Mouse (Mus musculus) right cerebral cortex, postnatal 10 days (tissue): ENCODE data around the gene Rasal1.

ENCODE experiments used
- DNase-seq, 2 experiments: peaks; one replicate each; pipeline ENCODE4 v3.0.0; 2021; ENCODE audit warnings: low spot score in 2 of 2

Gene Rasal1

GRCm38 (mm10) chr5:120648569-120649373 lies at the start of gene Rasal1:
TSS of gene Rasal1 (plus strand) at chr5:120648812.
- peak; percentile 92 to 93 for DNase-seq

- DNase-seq = no peak
These were observed 49.0 kb upstream of the Rasal1 start for GRCm38 (mm10) chr5:120599625-120600024.

GRCm38 (mm10) chr5:120600946-120601668 lies 47.5 kb upstream of the Rasal1 start:
- peak in 1 of 2 experiments; percentile 41 for DNase-seq

DNA sequence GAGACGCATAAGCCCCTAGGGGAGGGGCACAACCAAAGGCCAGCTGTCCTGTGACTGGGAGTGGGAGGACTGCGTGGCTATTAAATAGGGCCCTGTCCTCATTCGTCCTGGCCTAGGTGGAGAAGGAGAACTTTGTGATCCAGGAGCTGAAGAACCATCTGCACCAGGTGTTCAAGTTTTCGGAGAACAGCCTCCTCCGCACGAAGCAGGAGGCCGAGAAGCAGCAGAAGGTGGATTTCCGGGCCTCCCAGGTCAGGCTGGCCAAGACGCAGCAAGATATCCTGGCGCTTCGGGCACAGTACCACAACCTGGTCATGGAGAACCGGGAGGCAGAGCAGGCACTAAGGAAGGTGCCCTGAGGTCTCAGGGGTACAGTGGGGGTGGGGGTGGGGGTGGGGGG lies 46.4 kb upstream of the Rasal1 start:
- no peak for DNase-seq

GRCm38 (mm10) chr5:120603515-120603914 lies 45.1 kb upstream of the Rasal1 start:
- DNase-seq = no peak

GRCm38 (mm10) chr5:120604839-120605238 lies 43.8 kb upstream of the Rasal1 start:
- peak; percentile 88 to 92 for DNase-seq

- DNase-seq = no peak
These were observed 43.4 kb upstream of the Rasal1 start for GRCm38 (mm10) chr5:120605241-120605661.

DNA sequence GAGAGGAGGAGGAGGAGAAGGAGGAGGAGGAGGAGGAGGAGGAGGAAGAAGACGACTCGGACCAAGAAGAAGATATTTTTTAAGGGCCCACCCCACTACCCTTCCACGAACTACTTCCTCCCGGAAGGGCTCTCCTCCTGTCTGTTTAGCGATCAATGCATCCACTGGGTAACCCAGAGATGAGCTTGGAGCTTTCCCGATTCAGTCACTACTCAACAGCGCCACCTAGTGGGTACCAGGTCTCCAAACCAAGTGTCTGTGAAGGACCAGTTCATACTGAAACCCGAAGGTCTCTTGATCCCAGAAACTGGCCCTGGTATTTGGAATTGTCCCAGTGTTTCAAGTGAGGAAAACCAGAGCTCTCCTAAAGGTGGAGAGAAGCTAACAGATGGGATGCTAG lies 42.9 kb upstream of the Rasal1 start:
- DNase-seq = peak; percentile 92 to 96

- DNase-seq = no peak
These were observed 41.9 kb upstream of the Rasal1 start for GRCm38 (mm10) chr5:120606590-120607200.

- no peak for DNase-seq
These were observed 41.3 kb upstream of the Rasal1 start for GRCm38 (mm10) chr5:120607335-120607734.

- peak in 1 of 2 experiments; percentile 58 for DNase-seq
These were observed 39.3 kb upstream of the Rasal1 start for GRCm38 (mm10) chr5:120609246-120609775.

GRCm38 (mm10) chr5:120610906-120611305 lies 37.7 kb upstream of the Rasal1 start:
- peak in 1 of 2 experiments; percentile 65 for DNase-seq

DNA sequence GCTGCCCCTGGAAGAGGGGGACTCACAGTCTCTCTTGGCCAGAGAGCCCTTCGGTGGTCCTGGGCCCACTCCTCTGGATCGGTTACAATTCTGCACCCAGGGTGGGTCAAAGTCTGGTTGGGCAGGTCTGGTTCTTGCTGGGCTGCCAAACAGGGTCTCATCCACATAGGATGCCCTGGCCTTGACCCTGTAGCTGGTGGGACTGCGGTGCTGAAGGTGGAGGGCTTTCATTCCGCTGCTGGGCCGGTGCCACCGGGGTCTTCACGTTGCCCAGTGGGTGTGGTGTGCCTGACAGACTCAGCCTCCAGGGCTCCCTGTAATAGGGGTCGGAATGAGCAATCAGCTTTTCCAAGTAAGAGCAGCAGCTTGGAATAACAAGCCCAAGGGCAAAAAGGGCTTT lies 37.2 kb upstream of the Rasal1 start:
- DNase-seq = peak in 1 of 2 experiments; percentile 62

DNA sequence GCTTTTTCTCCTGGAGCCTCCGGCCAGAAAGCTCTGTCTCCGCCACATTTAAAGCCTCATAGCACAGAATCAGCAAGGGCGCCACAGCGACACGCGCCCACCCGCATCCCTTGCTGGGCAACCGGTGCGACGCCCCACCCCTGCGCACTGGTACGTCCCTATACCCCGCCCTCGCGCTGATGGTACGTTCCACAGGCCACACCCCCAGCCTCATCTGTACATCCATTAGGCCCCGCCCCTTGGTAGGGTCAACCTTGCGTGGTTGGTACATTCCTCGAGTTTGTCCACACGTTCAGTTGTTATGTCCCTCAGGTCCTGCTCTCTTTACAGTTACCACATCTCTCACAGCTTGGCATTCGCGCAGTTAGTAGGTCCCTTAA lies 36.2 kb upstream of the Rasal1 start, which contains the start of the genes Rita1 and Ddx54:
Gene Rita1 (minus strand): TSS at position 148 of the 380 bp plus-strand sequence.
Gene Ddx54 (plus strand): TSS at position 298 of the 380 bp plus-strand sequence.
- DNase-seq = peak; percentile 98 to 99

DNA sequence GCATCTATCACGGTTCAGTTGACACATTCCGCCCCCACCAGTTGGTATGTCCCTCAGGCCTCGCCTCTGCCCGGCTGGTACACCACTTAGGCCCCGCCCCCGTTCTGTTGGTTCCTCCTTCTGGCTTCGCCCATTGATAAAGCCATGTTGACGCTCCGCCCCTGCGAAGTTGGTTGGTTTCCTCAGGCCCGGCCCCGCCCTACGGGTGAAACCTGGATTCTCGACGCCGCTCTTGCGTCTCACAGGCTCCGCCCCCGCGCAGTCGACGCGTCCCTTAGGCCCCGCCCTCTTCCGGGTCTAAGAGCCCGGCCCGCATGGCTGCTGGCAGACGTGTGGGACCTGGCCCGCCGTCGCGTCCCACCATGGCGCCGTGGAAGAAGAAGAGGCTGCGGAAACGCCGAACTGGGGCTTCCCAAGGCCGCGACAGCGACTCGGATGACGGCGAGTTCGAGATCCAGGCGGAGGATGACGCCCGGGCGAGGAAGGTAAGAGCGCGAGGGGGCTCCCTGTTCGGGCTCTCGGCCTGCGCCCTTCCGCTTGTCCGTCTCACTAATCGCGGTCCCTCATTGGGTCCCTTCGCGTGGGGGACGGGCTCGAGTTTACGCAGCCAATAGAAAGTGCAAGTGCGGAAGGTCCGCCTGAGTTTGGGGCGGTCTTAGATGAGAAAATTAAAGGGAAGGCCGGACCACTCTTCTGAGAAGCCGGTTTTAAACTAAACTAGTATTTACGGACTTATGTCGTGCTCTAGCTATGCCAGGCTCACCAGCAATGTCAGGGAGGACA lies 35.6 kb upstream of the Rasal1 start:
- peak; percentile 100 for DNase-seq

- peak in 1 of 2 experiments; percentile 53 for DNase-seq
These were observed 32.7 kb upstream of the Rasal1 start for GRCm38 (mm10) chr5:120615903-120616302.

DNA sequence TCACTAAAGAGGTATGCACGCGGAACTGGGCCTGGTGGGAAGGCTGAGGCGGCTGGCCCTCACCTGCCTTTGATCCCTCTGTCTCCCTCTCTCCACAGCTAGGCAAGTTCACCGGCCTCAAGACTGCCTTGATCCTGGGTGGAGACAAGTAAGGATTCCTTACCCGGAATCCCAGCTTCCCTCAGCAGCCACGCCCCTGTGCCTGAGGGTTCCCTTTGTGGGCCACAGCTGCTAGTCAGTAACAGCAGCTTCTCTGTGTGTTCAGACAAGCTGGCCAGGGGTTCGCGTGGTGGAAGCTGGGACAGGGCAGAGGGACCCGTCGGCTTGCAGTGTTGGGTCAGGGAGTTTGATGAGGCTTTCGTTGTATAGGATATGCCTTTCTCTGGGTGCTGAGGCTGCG lies 29.8 kb upstream of the Rasal1 start:
- no peak for DNase-seq

- peak; percentile 65 to 79 for DNase-seq
These were observed 29.4 kb upstream of the Rasal1 start for GRCm38 (mm10) chr5:120619201-120619600.

DNA sequence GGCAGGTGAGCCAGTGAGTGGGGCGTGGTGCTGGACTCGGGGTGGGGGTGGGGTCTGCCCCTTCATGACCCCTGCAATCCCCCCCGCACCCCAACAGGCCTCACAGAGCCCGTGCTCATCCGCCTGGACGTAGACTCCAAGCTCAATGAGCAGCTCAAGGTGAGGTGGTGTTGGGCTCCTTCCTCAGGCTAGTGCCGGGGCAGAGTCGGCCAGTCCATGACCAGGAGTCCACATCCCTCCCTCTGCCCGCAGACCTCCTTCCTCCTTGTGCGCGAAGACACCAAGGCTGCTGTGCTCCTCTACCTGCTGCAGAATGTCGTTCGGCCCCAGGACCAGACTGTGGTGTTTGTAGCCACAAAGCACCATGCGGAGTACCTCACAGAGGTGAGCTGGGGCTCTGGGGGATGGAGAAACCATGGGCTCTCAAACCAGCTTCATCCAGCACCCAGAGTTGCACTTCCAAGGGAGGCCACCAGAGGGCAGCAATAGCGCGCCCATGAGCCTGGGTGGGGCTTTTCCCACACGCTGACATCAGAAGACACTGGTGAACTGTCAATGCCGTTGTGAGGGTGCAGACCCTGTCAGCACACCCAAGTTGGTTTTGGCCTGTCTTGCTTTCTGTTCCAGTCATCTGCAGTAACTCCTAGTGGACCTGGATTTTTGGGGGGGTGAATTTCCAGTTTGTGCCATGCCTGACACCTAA lies 28.1 kb upstream of the Rasal1 start:
- peak; percentile 89 to 91 for DNase-seq

GRCm38 (mm10) chr5:120621078-120621765 lies 27.4 kb upstream of the Rasal1 start:
- DNase-seq = peak in 1 of 2 experiments; percentile 48
